22 mouse cellular contexts compared by ENCODE assay signal in the genomic region with DNA sequence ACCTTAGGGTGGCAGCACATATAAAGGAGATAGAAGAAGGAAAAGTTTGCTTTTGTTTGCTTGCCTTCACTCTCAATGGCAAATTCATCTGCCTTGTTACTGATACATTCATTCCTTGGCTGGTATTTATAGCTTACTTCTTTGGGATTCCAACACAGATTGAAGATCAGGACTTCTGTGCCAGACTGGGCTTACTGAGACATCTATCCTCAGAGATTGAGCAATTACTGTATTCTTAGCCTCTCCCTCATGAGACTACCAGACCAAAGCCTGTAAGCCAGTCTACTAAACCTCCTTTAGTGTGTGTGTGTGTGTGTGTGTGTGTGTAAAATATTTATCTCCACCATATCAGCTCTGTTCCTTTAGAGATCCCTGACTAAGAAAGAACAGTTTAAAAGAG.
"Had no signal": no experiment of that assay in that cellular context is flagged by ENCODE, and none has a peak within 500 bp of the region (broad histone marks: within the 10 kb centered on the region; RNA-seq: fewer than 3 reads in every experiment).

No protein-coding gene starts in this region.

- H3K4me3 ChIP-seq: layer of hippocampus, adult 2 months; limb, embryonic 10.5 days; limb, embryonic 13.5 days; liver, embryonic 12.5 days; liver, embryonic 15.5 days; midbrain, embryonic 13.5 days; myocyte; neural tube, embryonic 13.5 days had no signal

- H3K36me3 ChIP-seq: liver, embryonic 15.5 days had no signal

- H3K9ac ChIP-seq: limb, embryonic 13.5 days; liver, embryonic 12.5 days; liver, embryonic 15.5 days; midbrain, embryonic 13.5 days; neural tube, embryonic 13.5 days had no signal

- H3K9me3 ChIP-seq: limb, embryonic 10.5 days; limb, embryonic 13.5 days; liver, embryonic 12.5 days; liver, embryonic 15.5 days; midbrain, embryonic 13.5 days; neural tube, embryonic 13.5 days had no signal

- DNase-seq: kidney, adult 18-20 months; kidney, adult 9 months; kidney, postnatal 14 days; kidney, postnatal 4 days; layer of hippocampus, adult 9-11 months; liver; lung, adult 2 months; retina, postnatal 1 day; thymus, adult 2 months; thymus, postnatal 14 days; thymus, postnatal 4 days had no signal

- H3K27ac ChIP-seq: layer of hippocampus, adult 2 months; limb, embryonic 10.5 days; limb, embryonic 13.5 days; liver, embryonic 12.5 days; liver, embryonic 15.5 days; macrophage; midbrain, embryonic 13.5 days; neural tube, embryonic 13.5 days; stomach, postnatal 0 days had no signal

- H3K4me1 ChIP-seq: limb, embryonic 10.5 days; limb, embryonic 13.5 days; liver, embryonic 12.5 days; liver, embryonic 15.5 days; neural tube, embryonic 13.5 days had no signal

- H3K27me3 ChIP-seq: limb, embryonic 13.5 days; liver, embryonic 12.5 days; liver, embryonic 15.5 days; midbrain, embryonic 13.5 days; neural tube, embryonic 13.5 days had no signal

- ATAC-seq: liver, embryonic 12.5 days; midbrain, embryonic 13.5 days; midbrain, embryonic 16.5 days had no signal

- H3K4me2 ChIP-seq: limb, embryonic 13.5 days; liver, embryonic 12.5 days; liver, embryonic 15.5 days; midbrain, embryonic 13.5 days; neural tube, embryonic 13.5 days had no signal
